Mouse (Mus musculus) limb, embryonic 13.5 days (tissue): ENCODE data around the gene Syne2. TPM values are rescaled to one million over a fixed set of nuclear protein-coding genes. Genes with fewer than 3 reads are reported as not detected.
"Not testable (repeated sequence)": the region's sequence is repeated elsewhere in the genome, so short reads cannot be mapped to it uniquely, and the experiment has no call there.

ENCODE experiments used
- ATAC-seq: fragments of 200-750 bp; cut with Nextera tagmentation; 2 replicates; pipeline ENCODE4 v1.8.0; 2017; ENCODE audit warnings: low read depth, moderate number of reproducible peaks, moderate TSS enrichment; ENCODE audit not compliant: low FRiP score
- H3K27ac ChIP-seq: fragments of 300-500 bp; sonication (generic); 2 replicates; pipeline ENCODE4 v1.5.1; 2015; ENCODE audit warnings: inconsistent platforms, mild to moderate bottlenecking, moderate library complexity
- H3K27me3 ChIP-seq: fragments of 300-500 bp; sonication (generic); 2 replicates; pipeline ENCODE4 v1.6.1; 2015; ENCODE audit warnings: mild to moderate bottlenecking, inconsistent platforms
- H3K36me3 ChIP-seq: fragments of 300-500 bp; sonication (generic); 2 replicates; pipeline ENCODE4 v1.6.1; 2015; ENCODE audit warnings: inconsistent platforms, mild to moderate bottlenecking, moderate library complexity
- H3K4me1 ChIP-seq: fragments of 300-500 bp; sonication (generic); 2 replicates; pipeline ENCODE4 v1.6.1; 2015; ENCODE audit warnings: inconsistent platforms
- H3K4me2 ChIP-seq: fragments of 300-500 bp; sonication (generic); replicated peaks from 2 replicates; pipeline ENCODE4 v1.6.1; 2015; ENCODE audit warnings: inconsistent platforms, mild to moderate bottlenecking, moderate library complexity
- H3K4me3 ChIP-seq: fragments of 300-500 bp; sonication (generic); 2 replicates; pipeline ENCODE4 v1.5.1; 2015; ENCODE audit warnings: moderate library complexity, mild to moderate bottlenecking, inconsistent platforms
- H3K9ac ChIP-seq: fragments of 300-500 bp; sonication (generic); 2 replicates; pipeline ENCODE4 v1.6.1; 2015; ENCODE audit warnings: mild to moderate bottlenecking, inconsistent platforms
- H3K9me3 ChIP-seq: fragments of 300-500 bp; sonication (generic); 2 replicates; pipeline ENCODE4 v1.6.1; 2016; ENCODE audit warnings: inconsistent platforms
- WGBS: fragments of 180-500 bp; shearing (Covaris S2); methylation state at CpG from one replicate; pipeline ENCODE4 v1.1.7; 2015; 5-methylcytosine and 5-hydroxymethylcytosine counted together
- polyA plus RNA-seq: library from polyadenylated mRNA; unstranded; fragments of >200 nt; fragmentation: Nextera tagmentation; extraction: Ambion mirVana; gene quantifications from 2 replicates; pipeline ENCODE4 v1.2.1, GENCODE M21; 2015

Gene Syne2
- polyA plus RNA-seq, 1 experiment from 2014 or later: 71.4 TPM

GRCm38 (mm10) chr12:76104596-76105351, 286.8 kb downstream of the Syne2 start:
- Histone ChIP-seq H3K36me3 (peaks cover 96% of the 10 kb centered on the region), H3K4me2 (no peak overlapping the region), H3K4me1 (no peaks in the 10 kb centered on the region), H3K27me3 (no peaks in the 10 kb centered on the region), H3K9me3 (no peaks in the 10 kb centered on the region), H3K4me3 (no peak overlapping the region), H3K27ac (no peak overlapping the region), H3K9ac (no peak overlapping the region)
- no peak for ATAC-seq
- 91% methylated on average over 20 of the region's 20 CpGs for WGBS

GRCm38 (mm10) chr12:76109646-76110405, 291.9 kb downstream of the Syne2 start:
- WGBS: 94% methylated on average over 15 of the region's 15 CpGs
- no peak overlapping the region for H3K27ac ChIP-seq
- ATAC-seq: no peak; the same call in 1 of the 2 replicates
- H3K4me1 ChIP-seq: peaks cover 5% of the 10 kb centered on the region; the same call in 1 of the 2 replicates
- H3K9ac ChIP-seq: no peak overlapping the region
- peaks cover 68% of the 10 kb centered on the region for H3K36me3 ChIP-seq
- H3K9me3 ChIP-seq: no peaks in the 10 kb centered on the region
- H3K4me2 ChIP-seq: no peak overlapping the region
- no peak overlapping the region for H3K4me3 ChIP-seq
- no peaks in the 10 kb centered on the region for H3K27me3 ChIP-seq

DNA sequence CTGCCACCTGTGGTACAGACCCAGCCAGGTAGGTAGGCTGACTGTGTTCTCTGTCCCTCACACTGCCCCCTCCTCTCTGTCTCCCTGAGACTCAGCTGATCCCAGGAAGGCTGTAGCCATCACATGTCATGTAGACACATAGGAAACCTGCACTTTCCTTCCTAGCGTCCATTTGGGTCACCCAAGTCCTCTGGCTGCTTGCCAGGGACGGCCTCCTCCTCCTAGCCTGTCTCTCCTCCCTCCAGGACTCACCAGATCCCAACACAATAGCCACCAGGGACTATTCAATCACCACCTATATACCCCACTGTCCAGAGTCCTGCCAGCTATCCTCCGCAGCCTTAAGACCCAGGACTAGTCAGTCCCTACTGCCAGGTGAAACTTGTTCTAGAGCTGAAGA, 293.1 kb downstream of the Syne2 start:
- Histone ChIP-seq H3K4me2 (no peak overlapping the region), H3K9me3 (no peaks in the 10 kb centered on the region), H3K36me3 (peaks cover 56% of the 10 kb centered on the region), H3K9ac (no peak overlapping the region), H3K27ac (no peak overlapping the region), H3K4me3 (no peak overlapping the region), H3K4me1 (peaks cover 5% of the 10 kb centered on the region; the same call in 1 of the 2 replicates), H3K27me3 (no peaks in the 10 kb centered on the region)
- ATAC-seq: no peak
- 79% methylated on average over 3 of the region's 3 CpGs for WGBS

- H3K9ac ChIP-seq: no peak overlapping the region
- ATAC-seq: no peak
- H3K4me1 ChIP-seq: no peaks in the 10 kb centered on the region
- H3K27ac ChIP-seq: no peak overlapping the region
- H3K4me3 ChIP-seq: no peak overlapping the region
- WGBS: 61% methylated on average over 4 of the region's 4 CpGs
- no peak overlapping the region for H3K4me2 ChIP-seq
- H3K36me3 ChIP-seq: peaks cover 9% of the 10 kb centered on the region; the same call in 1 of the 2 replicates
- no peaks in the 10 kb centered on the region for H3K9me3 ChIP-seq
- H3K27me3 ChIP-seq: no peaks in the 10 kb centered on the region
These were observed 298.6 kb downstream of the Syne2 start for GRCm38 (mm10) chr12:76116577-76116976.

GRCm38 (mm10) chr12:76117632-76118153, 299.8 kb downstream of the Syne2 start:
- ATAC-seq: no peak
- H3K27ac ChIP-seq: no peak overlapping the region
- no peak overlapping the region for H3K4me3 ChIP-seq
- WGBS: 79% methylated on average over 4 of the region's 4 CpGs
- H3K36me3 ChIP-seq: no peaks in the 10 kb centered on the region; the same call in 1 of the 2 replicates
- H3K9ac ChIP-seq: no peak overlapping the region
- no peak overlapping the region for H3K4me2 ChIP-seq
- no peaks in the 10 kb centered on the region for H3K4me1 ChIP-seq
- H3K9me3 ChIP-seq: no peaks in the 10 kb centered on the region
- H3K27me3 ChIP-seq: no peaks in the 10 kb centered on the region

DNA sequence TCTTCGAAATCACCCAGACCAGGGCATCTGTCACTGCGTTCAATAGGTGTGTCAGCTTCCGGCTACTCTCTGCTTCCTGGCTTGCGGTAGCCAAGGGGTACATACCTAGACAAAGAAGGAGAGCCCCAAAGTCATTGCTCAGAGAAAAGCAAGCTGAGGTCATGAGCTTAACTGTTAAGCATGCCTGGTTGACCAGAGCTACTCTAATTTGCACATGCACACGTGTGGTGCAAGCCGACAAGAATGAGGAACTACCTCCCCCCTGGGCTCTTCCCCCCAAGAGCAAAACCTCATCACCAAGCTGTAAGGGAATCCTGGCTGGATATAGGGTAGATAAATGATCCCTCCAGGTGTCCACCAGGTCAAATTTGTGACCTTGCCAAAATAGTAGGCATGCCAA, 305.3 kb downstream of the Syne2 start:
- H3K27ac ChIP-seq: no peak overlapping the region
- no peaks in the 10 kb centered on the region for H3K36me3 ChIP-seq
- ATAC-seq: no peak
- no peak overlapping the region for H3K9ac ChIP-seq
- no peak overlapping the region for H3K4me3 ChIP-seq
- H3K4me1 ChIP-seq: peaks cover under 1% of the 10 kb centered on the region; the same call in 1 of the 2 replicates
- 85% methylated on average over 6 of the region's 6 CpGs for WGBS
- no peak overlapping the region for H3K4me2 ChIP-seq
- H3K27me3 ChIP-seq: no peaks in the 10 kb centered on the region
- H3K9me3 ChIP-seq: no peaks in the 10 kb centered on the region

DNA sequence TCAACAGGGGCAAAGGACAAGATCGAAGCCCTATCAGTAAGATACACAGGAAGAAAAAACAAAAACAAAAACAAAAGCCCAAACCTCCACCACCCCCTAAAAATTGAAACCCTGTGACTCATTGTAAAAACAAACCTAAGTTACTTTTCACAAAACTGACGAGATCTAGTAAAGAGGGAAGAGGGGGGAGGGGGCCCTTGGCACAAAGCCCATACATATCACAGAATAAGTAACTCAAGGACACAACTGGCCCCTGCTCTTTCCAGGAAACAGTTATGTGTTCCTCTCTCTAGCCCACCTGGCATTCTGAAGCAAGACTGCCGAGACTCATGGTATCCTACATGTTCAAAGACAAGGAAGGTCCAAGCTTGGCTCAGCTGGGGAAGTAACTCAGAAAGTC, 310.4 kb downstream of the Syne2 start:
- ATAC-seq: no peak
- H3K27ac ChIP-seq: no peak overlapping the region
- H3K4me1 ChIP-seq: peaks cover 3% of the 10 kb centered on the region; the same call in 1 of the 2 replicates
- no peaks in the 10 kb centered on the region for H3K9me3 ChIP-seq
- H3K4me2 ChIP-seq: no peak overlapping the region
- no peak overlapping the region for H3K4me3 ChIP-seq
- no peaks in the 10 kb centered on the region for H3K27me3 ChIP-seq
- no peaks in the 10 kb centered on the region for H3K36me3 ChIP-seq
- H3K9ac ChIP-seq: no peak overlapping the region
- WGBS: 61% methylated on average over 3 of the region's 3 CpGs

- 87% methylated on average over 10 of the region's 10 CpGs for WGBS
- H3K9ac ChIP-seq: no peak overlapping the region
- no peak for ATAC-seq
These were observed 310.9 kb downstream of the Syne2 start for GRCm38 (mm10) chr12:76128831-76129230.

GRCm38 (mm10) chr12:76130281-76130680, 312.3 kb downstream of the Syne2 start:
- Histone ChIP-seq H3K36me3 (no peaks in the 10 kb centered on the region), H3K27me3 (no peaks in the 10 kb centered on the region), H3K4me2 (no peak overlapping the region), H3K9ac (no peak overlapping the region), H3K27ac (no peak overlapping the region), H3K4me3 (no peak overlapping the region), H3K4me1 (peaks cover 5% of the 10 kb centered on the region; the same call in 1 of the 2 replicates), H3K9me3 (no peaks in the 10 kb centered on the region)
- no peak for ATAC-seq
- WGBS: 27% methylated on average over 4 of the region's 4 CpGs

More at GRCm38 (mm10) chr12:76128831-76129230, 310.9 kb downstream of the Syne2 start:
- H3K27ac ChIP-seq: no peak overlapping the region
- H3K4me1 ChIP-seq: peaks cover 3% of the 10 kb centered on the region; the same call in 1 of the 2 replicates
- no peaks in the 10 kb centered on the region for H3K27me3 ChIP-seq
- H3K4me3 ChIP-seq: no peak overlapping the region
- H3K36me3 ChIP-seq: no peaks in the 10 kb centered on the region
- no peaks in the 10 kb centered on the region for H3K9me3 ChIP-seq
- H3K4me2 ChIP-seq: no peak overlapping the region

- Histone ChIP-seq H3K4me2 (no peak overlapping the region), H3K9me3 (no peaks in the 10 kb centered on the region), H3K4me3 (no peak overlapping the region), H3K9ac (no peak overlapping the region), H3K27me3 (no peaks in the 10 kb centered on the region), H3K36me3 (no peaks in the 10 kb centered on the region), H3K27ac (no peak overlapping the region), H3K4me1 (peaks cover 7% of the 10 kb centered on the region; the same call in 1 of the 2 replicates)
- 88% methylated on average over 6 of the region's 6 CpGs for WGBS
- ATAC-seq: no peak
These were observed 313.0 kb downstream of the Syne2 start for GRCm38 (mm10) chr12:76130891-76131290.

- Histone ChIP-seq H3K27ac (no peak overlapping the region), H3K36me3 (no peaks in the 10 kb centered on the region), H3K9ac (no peak overlapping the region), H3K27me3 (no peaks in the 10 kb centered on the region), H3K4me2 (no peak overlapping the region), H3K9me3 (no peaks in the 10 kb centered on the region), H3K4me3 (no peak overlapping the region), H3K4me1 (peaks cover 16% of the 10 kb centered on the region)
- WGBS: 80% methylated on average over 4 of the region's 4 CpGs
- no peak for ATAC-seq
These were observed 314.7 kb downstream of the Syne2 start for GRCm38 (mm10) chr12:76132591-76132990.

- H3K9me3 ChIP-seq, H3K4me3 ChIP-seq, ATAC-seq, H3K36me3 ChIP-seq, H3K9ac ChIP-seq, H3K27ac ChIP-seq, H3K4me2 ChIP-seq, H3K27me3 ChIP-seq: not testable (repeated sequence)
- H3K4me1 ChIP-seq: peaks cover 16% of the 10 kb centered on the region
- WGBS: 78% methylated on average over 9 of the region's 9 CpGs
These were observed 315.1 kb downstream of the Syne2 start for GRCm38 (mm10) chr12:76133081-76133480.
